Mouse (Mus musculus) kidney, adult 8-10 months (tissue): Measurements from ENCODE around the gene G0s2.
A peak's percentile ranks its signal among the peaks of the same experiment; 100 is the strongest.

Experiments
- DNase-seq, 2 experiments: peaks; one replicate each; pipeline ENCODE4 v3.0.0; 2022

G0s2 gene

GRCm38 (mm10) chr1:193251386-193251785 lies 21.6 kb downstream of the G0s2 start:
- DNase-seq: peak; percentile 65 to 72

GRCm38 (mm10) chr1:193250026-193250425 lies 23.0 kb downstream of the G0s2 start:
- DNase-seq: no peak

DNA sequence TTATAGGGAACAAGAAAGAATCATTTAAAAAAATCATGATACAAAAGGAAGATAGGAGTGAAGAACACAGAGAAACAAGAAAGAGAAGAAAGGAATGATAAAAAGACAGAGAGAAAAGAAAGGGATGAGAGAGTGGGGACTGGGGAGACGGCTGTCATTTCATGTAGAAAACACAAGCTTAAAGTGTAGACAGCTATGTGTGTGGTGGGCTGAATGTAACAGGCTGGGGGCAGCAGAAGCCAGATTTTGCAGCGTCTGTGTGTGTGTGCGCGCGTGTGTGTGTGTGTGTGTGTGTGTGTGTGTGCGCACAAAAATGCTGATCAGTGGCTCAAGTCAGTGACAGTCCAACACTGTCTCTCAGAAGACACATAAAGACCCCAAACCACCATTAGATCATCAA lies 28.8 kb downstream of the G0s2 start:
- no peak for DNase-seq

- DNase-seq: no peak
Measured at GRCm38 (mm10) chr1:193243571-193244193, 29.3 kb downstream of the G0s2 start.

DNA sequence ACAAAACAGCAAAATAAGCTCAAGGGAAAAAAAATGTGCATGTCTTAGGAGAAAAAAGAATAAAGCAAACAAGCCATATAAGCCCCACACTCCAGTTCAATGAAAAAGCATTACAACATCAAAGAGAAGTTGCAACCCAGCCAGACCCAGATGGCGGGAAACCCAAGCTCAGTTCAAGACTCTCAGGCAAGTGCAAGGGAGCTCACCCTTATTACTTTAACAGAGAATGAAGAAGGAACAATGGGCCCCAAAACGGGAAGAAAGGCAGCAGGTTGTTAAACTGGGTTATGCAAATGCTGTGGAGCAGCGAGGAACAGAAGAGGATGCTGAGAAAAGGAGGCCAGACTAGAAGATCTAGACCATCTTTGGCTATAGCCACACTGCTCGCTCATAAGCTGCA lies 30.2 kb downstream of the G0s2 start:
- DNase-seq: no peak

GRCm38 (mm10) chr1:193242238-193242637 lies 30.8 kb downstream of the G0s2 start:
- no peak for DNase-seq

DNA sequence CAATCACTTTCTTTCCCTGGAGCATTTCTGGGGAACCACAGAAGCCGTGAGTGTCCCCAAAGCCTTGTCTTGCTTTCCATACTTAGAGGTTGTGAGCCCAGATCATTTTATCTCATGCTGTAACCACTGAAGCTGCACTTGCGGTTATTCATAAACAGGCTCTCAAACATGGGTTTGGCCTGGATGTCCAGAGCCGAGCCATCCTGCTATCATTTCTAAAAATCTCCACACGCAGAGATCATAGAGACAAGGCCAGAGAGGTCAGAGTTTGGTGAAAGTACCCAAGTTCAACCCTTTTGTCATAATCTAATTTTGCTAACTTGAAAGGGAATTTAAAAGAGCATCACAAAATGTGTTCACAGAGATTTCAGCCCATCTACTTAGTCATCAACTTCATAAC lies 31.6 kb downstream of the G0s2 start:
- DNase-seq: no peak

GRCm38 (mm10) chr1:193238426-193238825 lies 34.6 kb downstream of the G0s2 start:
- no peak for DNase-seq

- DNase-seq: peak; percentile 48 to 66
Measured at GRCm38 (mm10) chr1:193234930-193235329, 38.1 kb downstream of the G0s2 start.

DNA sequence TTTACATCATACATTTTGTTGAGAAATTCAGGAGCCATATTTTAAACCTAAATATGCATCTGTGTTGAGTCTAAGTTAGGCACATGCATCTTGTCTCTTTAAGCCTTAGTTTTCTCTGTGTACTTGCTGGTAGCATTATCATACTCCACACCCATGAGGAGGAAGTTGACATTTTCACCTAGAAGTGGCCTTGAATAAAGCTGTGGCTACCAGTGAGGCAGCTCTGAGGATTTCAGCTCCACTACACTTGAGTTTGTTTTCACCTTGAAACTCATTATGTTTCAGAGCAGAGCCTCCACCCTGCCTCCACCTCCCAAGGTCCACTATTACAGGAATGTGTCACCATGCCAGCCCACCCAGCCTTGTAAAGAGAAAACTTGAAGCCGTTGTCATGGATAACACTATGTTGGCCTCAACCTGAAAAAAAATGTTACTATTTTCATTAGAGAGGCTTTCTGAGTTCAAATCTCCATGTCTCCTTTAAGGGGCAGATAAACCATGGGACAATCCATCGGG lies 38.8 kb downstream of the G0s2 start:
- DNase-seq: no peak

DNA sequence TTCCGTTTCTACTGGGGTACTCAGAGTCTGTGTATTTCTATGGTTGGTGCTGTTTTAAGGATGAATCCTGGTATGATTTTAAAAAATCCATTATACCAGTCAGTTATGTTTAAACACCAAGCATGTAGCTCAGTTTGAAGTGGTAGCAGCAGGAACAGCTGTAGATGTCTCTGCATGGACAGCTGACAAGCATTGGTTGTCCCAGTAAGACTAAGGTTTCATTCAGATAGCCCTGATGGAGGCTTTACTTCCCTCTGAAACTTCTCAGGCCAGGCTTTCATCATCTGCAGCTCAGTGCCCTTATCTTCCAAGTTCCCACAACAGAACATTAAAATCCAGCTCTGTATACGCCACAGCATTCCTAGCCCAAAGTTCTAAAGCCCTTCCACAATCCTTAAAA lies 40.3 kb downstream of the G0s2 start:
- no peak for DNase-seq

- DNase-seq: no peak
Measured at GRCm38 (mm10) chr1:193230935-193231334, 42.1 kb downstream of the G0s2 start.

GRCm38 (mm10) chr1:193230531-193230930 lies 42.5 kb downstream of the G0s2 start:
- DNase-seq: peak in 1 of 2 experiments; percentile 83

GRCm38 (mm10) chr1:193229570-193229969 lies 43.4 kb downstream of the G0s2 start:
- peak; percentile 47 to 49 for DNase-seq

DNA sequence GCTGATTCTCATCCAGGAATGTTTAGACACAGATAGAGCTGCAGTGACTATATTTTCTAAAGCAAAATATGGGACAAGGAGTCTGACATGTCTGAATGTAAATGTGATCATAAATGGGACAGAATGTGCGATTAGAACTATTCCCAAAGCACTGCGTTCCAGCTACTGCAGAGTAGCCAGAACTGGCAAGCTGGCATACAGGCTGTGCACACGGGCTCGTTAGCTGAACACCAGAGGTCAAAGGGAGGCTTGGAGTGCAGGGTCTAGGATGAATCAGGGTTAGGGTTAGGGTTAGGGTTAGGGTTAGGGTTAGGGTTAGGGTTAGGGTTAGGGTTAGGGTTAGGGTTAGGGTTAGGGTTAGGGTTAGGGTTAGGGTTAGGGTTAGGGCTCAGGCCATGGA lies 45.5 kb downstream of the G0s2 start:
- no peak for DNase-seq

DNA sequence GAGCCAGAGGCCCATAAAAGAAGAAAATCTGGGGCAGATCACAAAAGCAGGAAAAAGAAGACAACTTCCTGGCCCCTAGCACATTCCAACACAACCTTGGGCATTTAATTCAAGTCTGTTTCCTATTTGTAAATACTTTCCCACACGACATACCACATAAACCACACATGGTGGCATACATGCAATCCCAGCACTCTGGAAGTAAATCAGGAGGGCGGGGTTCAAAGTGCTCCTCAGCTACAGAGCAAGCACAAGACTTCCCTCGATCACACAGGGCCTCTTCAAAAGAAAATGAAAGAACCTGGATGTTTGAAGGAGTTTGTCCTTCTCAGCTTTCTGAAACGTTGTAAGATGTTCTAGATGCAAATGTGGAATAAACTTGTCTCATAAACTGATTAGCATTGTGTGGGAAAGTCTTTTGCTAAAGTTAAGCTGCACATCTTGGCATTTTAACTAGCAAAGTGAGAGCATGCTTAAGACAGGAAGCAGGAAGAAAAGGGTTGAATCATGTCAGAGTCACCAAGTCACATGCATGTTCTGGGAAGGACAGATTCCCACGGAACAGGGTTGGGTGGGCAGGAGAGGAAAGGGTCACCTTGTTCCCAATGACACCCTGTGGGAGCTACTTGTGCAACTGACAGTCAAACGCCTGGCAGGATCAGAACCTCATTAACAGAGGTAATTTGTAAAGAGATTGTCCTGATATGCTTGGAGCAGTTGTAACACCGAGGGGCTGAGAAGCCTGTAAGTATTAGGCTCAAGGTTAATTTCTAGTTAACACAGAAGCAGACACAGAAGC lies 46.1 kb downstream of the G0s2 start:
- no peak for DNase-seq

GRCm38 (mm10) chr1:193226114-193226513 lies 46.9 kb downstream of the G0s2 start:
- DNase-seq: no peak

GRCm38 (mm10) chr1:193225531-193225930 lies 47.5 kb downstream of the G0s2 start:
- DNase-seq: no peak
